Mouse (Mus musculus) CH12.LX (cell line): ENCODE data around the gene Casq1. TPM values are rescaled to one million over a fixed set of nuclear protein-coding genes. Genes with fewer than 3 reads are reported as not detected.
A peak's percentile ranks its signal among the peaks of the same experiment; 100 is the strongest.

Experiments
- DNase-seq: peaks from one replicate; pipeline ENCODE4 v3.0.0-alpha.2; 2013; ENCODE audit errors: extremely low read depth
- H3K27ac ChIP-seq: 2 replicates; pipeline ENCODE4 v1.5.1; 2012; ENCODE audit warnings: low read depth, mild to moderate bottlenecking, control low read depth, moderate library complexity; ENCODE audit not compliant: insufficient read depth
- H3K27me3 ChIP-seq: replicated peaks from 2 replicates; pipeline ENCODE3; 2012; ENCODE audit warnings: inconsistent platforms
- H3K36me3 ChIP-seq, 2 experiments: replicated peaks in 1 of 2; 2 replicates each; pipeline versions ENCODE3 to v1.6.1; 2012; ENCODE audit warnings: inconsistent platforms in 1 of 2, low read length in 1 of 2, mild to moderate bottlenecking in 1 of 2, mixed read lengths in 1 of 2, moderate library complexity in 1 of 2; ENCODE audit not compliant: control insufficient read depth in 1 of 2, insufficient read depth in 1 of 2
- H3K4me1 ChIP-seq, 2 experiments: 2 replicates each; pipeline ENCODE4 v1.6.1; 2012; ENCODE audit warnings: inconsistent platforms in 1 of 2, moderate library complexity in 1 of 2; ENCODE audit not compliant: insufficient read depth in 2 of 2, control insufficient read depth in 1 of 2
- H3K4me2 ChIP-seq: 2 replicates; pipeline ENCODE4 v1.6.1; 2012; ENCODE audit warnings: low read depth, mild to moderate bottlenecking, control low read depth; ENCODE audit not compliant: poor library complexity, insufficient read depth, severe bottlenecking
- H3K4me3 ChIP-seq, 3 experiments: fragments of 150-350 bp in 1 of 3; sonication (generic) in 1 of 3; replicated peaks in 1 of 3; 2 replicates each; pipeline versions ENCODE3 to v1.5.1; 2011 to 2012; ENCODE audit warnings: low read depth in 2 of 3, low read length in 2 of 3, mild to moderate bottlenecking in 2 of 3, moderate library complexity in 2 of 3, control low read depth in 1 of 3, improper control_type of control experiment in 1 of 3, inconsistent platforms in 1 of 3, mixed read lengths in 1 of 3; ENCODE audit not compliant: poor library complexity in 1 of 3
- H3K79me2 ChIP-seq: replicated peaks from 2 replicates; pipeline ENCODE4 v1.6.1; 2012; ENCODE audit warnings: mild to moderate bottlenecking, moderate library complexity; ENCODE audit not compliant: control insufficient read depth, poor library complexity, insufficient read depth, severe bottlenecking; ENCODE audit errors: extremely low read depth
- H3K9ac ChIP-seq: 2 replicates; pipeline ENCODE4 v1.6.1; 2012; ENCODE audit warnings: low read depth, mild to moderate bottlenecking, control low read depth, moderate library complexity; ENCODE audit not compliant: insufficient read depth
- H3K9me3 ChIP-seq: replicated peaks from 2 replicates; pipeline ENCODE3; 2012; ENCODE audit warnings: low read length, inconsistent platforms, mixed read lengths
- CHD1 ChIP-seq: IDR thresholded peaks from 2 replicates; pipeline ENCODE4 v1.6.1; 2012; ENCODE audit warnings: low read depth, low read length, improper control_type of control experiment, inconsistent platforms
- CTCF ChIP-seq, 2 experiments: IDR thresholded peaks in 1 of 2; conservative IDR thresholded peaks in 1 of 2; 2 replicates each; pipeline ENCODE4 v1.5.1; 2011 to 2012; ENCODE audit warnings: low read depth in 2 of 2, low read length in 2 of 2, improper control_type of control experiment in 1 of 2, inconsistent platforms in 1 of 2, mild to moderate bottlenecking in 1 of 2, moderate library complexity in 1 of 2
- HCFC1 ChIP-seq: IDR thresholded peaks from 2 replicates; pipeline ENCODE4 v1.6.1; 2012; ENCODE audit warnings: low read depth, mild to moderate bottlenecking, inconsistent platforms, low read length, improper control_type of control experiment
- JUND ChIP-seq: conservative IDR thresholded peaks from 2 replicates; pipeline ENCODE4 v1.6.1; 2011; ENCODE audit warnings: low read depth, low read length, improper control_type of control experiment
- KAT2A ChIP-seq: IDR thresholded peaks from 2 replicates; pipeline ENCODE4 v1.6.1; 2012; ENCODE audit warnings: low read length, improper control_type of control experiment, inconsistent platforms; ENCODE audit not compliant: insufficient replicate concordance
- MAX ChIP-seq: IDR thresholded peaks from 2 replicates; pipeline ENCODE4 v1.6.1; 2011; ENCODE audit warnings: low read length, improper control_type of control experiment
- MAZ ChIP-seq: IDR thresholded peaks from 2 replicates; pipeline ENCODE4 v1.6.1; 2012; ENCODE audit warnings: low read depth, mild to moderate bottlenecking, inconsistent platforms, low read length, improper control_type of control experiment, moderate library complexity
- MXI1 ChIP-seq: IDR thresholded peaks from 2 replicates; pipeline ENCODE4 v1.6.1; 2011; ENCODE audit warnings: mild to moderate bottlenecking, low read depth, low read length, improper control_type of control experiment
- NRF1 ChIP-seq: IDR thresholded peaks from 2 replicates; pipeline ENCODE4 v1.6.1; 2014; ENCODE audit warnings: low read depth, mild to moderate bottlenecking, inconsistent platforms, low read length, improper control_type of control experiment, moderate library complexity
- POLR2A ChIP-seq: IDR thresholded peaks from 2 replicates; pipeline ENCODE4 v1.6.1; 2011; ENCODE audit warnings: low read depth, mild to moderate bottlenecking, improper control_type of control experiment, low read length
- RCOR1 ChIP-seq: conservative IDR thresholded peaks from 2 replicates; pipeline ENCODE4 v1.6.1; 2012; ENCODE audit warnings: low read depth, mild to moderate bottlenecking, inconsistent platforms, low read length, improper control_type of control experiment
- SIN3A ChIP-seq: IDR thresholded peaks from 2 replicates; pipeline ENCODE4 v1.6.1; 2012; ENCODE audit warnings: low read length, improper control_type of control experiment, inconsistent platforms
- SMC3 ChIP-seq: IDR thresholded peaks from 2 replicates; pipeline ENCODE4 v1.6.1; 2011; ENCODE audit warnings: low read depth, low read length, improper control_type of control experiment
- TCF12 ChIP-seq: IDR thresholded peaks from 2 replicates; pipeline ENCODE4 v1.6.1; 2014; ENCODE audit warnings: low read depth, mild to moderate bottlenecking, inconsistent platforms, low read length, improper control_type of control experiment
- ZC3H11A ChIP-seq: IDR thresholded peaks from 2 replicates; pipeline ENCODE4 v1.6.1; 2012; ENCODE audit warnings: low read depth, mild to moderate bottlenecking, inconsistent platforms, low read length, improper control_type of control experiment
- dilution Hi-C: fragments of 300-500 bp; cut with MboI; formaldehyde crosslinking; loops from 2 replicates; pipeline ENCODE4 v1.14.3; 2020; ENCODE audit warnings: low sequenced_read_pairs; ENCODE audit not compliant: extremely low pct_unique_long_range_greater_than_20kb, extremely low pct_ligation_motif_present
- in situ Hi-C: fragments of 300-500 bp; cut with MboI; formaldehyde crosslinking; loops from 3 replicates; pipeline ENCODE4 v1.14.3; 2019; ENCODE audit warnings: low sequenced_read_pairs, low pct_ligation_motif_present, low pct_unique_long_range_greater_than_20kb, mixed read lengths
- polyA plus RNA-seq: library from polyadenylated mRNA; unstranded; fragments of >175 nt; gene quantifications from 2 replicates; pipeline ENCODE4 v1.2.1, GENCODE M21; 2012; ENCODE audit warnings: low read depth; ENCODE audit not compliant: insufficient read length
- total RNA-seq, 2 experiments: library from RNA; depleted of rRNA; stranded (reverse); fragments of 300-350 nt in 1 of 2; fragments of >200 nt in 1 of 2; gene quantifications; 2 replicates each; pipeline ENCODE4 v1.2.3; 2012 to 2014

The Casq1 gene
- total and polyA plus RNA-seq, 3 experiments, result 0.21 to 0.96 TPM; not detected in 1

DNA sequence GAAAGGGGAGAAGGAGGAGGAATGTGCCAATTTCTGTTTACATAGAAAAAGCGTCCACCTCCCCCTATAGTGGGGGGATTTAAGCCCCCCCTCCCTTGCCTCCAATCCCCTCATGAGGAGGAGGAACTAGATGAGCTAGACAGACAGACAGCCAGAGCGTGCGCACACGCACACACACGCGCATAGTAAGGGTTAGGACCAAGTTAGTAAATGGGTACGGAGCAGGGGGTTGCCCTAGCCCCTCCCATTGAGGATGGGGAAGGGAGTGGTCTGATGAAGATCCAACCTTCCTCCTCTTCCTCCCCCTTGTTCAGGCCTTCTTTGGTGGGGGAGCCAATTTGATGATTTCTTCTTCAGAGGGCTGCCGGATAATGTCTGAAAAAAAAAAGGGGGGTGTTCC, 21.4 kb downstream of the Casq1 start:
- Histone ChIP-seq H3K36me3 (peaks cover 78 to 97% of the 10 kb centered on the region in 2 experiments), H3K9me3 (no peaks in the 10 kb centered on the region), H3K4me1 (peaks cover 9 to 30% of the 10 kb centered on the region in 2 experiments), H3K27me3 (no peaks in the 10 kb centered on the region), H3K9ac (no peak overlapping the region), H3K4me3 (no peak overlapping the region), H3K79me2 (0 out of 2 replicates have a peak, but pooled peaks cover 5% of the 10 kb centered on the region), H3K27ac (no peak overlapping the region), H3K4me2 (no peak overlapping the region)
- DNase-seq, result no peak
- in situ Hi-C loops (no loop called here), dilution Hi-C loops (no loop called here)
- no peak for TF ChIP-seq HCFC1
- no peak for TF ChIP-seq JUND
- no peak for TF ChIP-seq TCF12
- no peak for TF ChIP-seq SIN3A
- no peak for TF ChIP-seq MAX
- no peak for TF ChIP-seq SMC3
- TF ChIP-seq MXI1, result no peak
- no peak for TF ChIP-seq CTCF (conservative IDR thresholded peaks at IDR 0.05 in 1 of 2, IDR thresholded peaks at IDR 0.05 in 1 of 2; ENCODE audit: low read depth in 2 of 2, low read length in 2 of 2)
- TF ChIP-seq RCOR1, result no peak
- TF ChIP-seq KAT2A, result no peak
- TF ChIP-seq NRF1, result no peak

DNA sequence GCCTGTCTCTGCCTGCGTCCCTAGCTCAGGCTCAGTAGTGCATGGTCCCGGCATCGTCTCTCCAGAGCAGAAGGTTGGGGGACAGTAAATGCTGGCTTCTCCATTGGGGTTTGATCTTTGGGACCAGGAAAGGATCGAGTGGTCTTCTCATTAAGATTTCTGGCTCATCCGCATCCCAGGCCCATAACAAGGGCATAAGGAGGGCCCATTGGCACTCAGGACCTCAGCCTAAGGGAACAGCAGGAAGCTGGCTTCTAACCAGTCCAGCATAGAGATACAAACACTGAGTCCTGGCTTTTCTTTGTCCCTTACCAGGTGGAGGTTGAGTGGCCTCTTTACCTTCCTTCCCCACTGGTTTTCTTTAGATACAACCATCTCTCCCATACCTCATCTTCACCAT, 21.8 kb downstream of the Casq1 start:
- Histone ChIP-seq H3K4me3 (no peak overlapping the region), H3K4me1 (peaks cover 9 to 25% of the 10 kb centered on the region in 2 experiments), H3K27ac (no peak overlapping the region), H3K4me2 (no peak overlapping the region), H3K9me3 (no peaks in the 10 kb centered on the region), H3K9ac (no peak overlapping the region)
- in situ Hi-C loops (no loop called here), dilution Hi-C loops (no loop called here)
- TF ChIP-seq MAZ, result no peak
- TF ChIP-seq ZC3H11A, result no peak
- TF ChIP-seq, all 38 proteins: peak for 0
- 0 out of 2 replicates have a peak, but pooled peaks cover 5% of the 10 kb centered on the region for H3K79me2 ChIP-seq
- H3K27me3 ChIP-seq, result no peaks in the 10 kb centered on the region
- DNase-seq, result no peak
- H3K36me3 ChIP-seq, result peaks cover 78 to 92% of the 10 kb centered on the region in 2 experiments

DNA sequence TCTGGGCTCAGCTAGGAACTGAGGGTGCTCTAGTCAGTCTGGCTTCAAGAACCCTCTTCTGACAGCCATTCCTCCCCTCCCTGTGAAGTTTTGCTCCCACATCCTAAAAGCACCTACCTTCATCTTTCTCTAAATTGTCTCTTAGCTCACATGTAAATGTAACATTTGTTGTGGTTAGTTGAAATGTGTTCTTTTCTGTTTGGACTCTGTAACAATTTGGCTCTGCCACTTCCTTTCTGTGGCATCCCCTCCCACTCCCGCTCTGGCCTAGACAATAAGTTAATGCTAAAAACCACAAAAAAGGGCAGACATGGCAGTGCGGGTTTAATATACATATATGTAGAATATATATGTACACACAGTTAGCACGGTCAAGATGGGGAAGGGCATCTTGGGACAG, 22.5 kb downstream of the Casq1 start:
- Histone ChIP-seq H3K4me1 (peaks cover 9 to 21% of the 10 kb centered on the region in 2 experiments), H3K4me3 (no peak overlapping the region), H3K36me3 (peaks cover 80 to 92% of the 10 kb centered on the region in 2 experiments), H3K9ac (no peak overlapping the region), H3K27me3 (no peaks in the 10 kb centered on the region), H3K4me2 (no peak overlapping the region), H3K79me2 (0 out of 2 replicates have a peak, but pooled peaks cover 5% of the 10 kb centered on the region), H3K9me3 (no peaks in the 10 kb centered on the region), H3K27ac (no peak overlapping the region)
- dilution Hi-C loops (no loop called here), in situ Hi-C loops (no loop called here)
- DNase-seq, result no peak
- TF ChIP-seq POLR2A (0 out of 2 replicates have a peak, but pooled peaks have one; percentile 6), CHD1 (no peak)
